Mouse (Mus musculus): ENCODE measurements at regions not wholly inside any gene's neighbourhood (a gene's known extent, or its start where the extent isn't known, plus 50 kb on each side); places are given as distances from the start of the nearest gene placed in this dataset.

- no peak for ATAC-seq (ENCODE audit: low FRiP score, low TSS enrichment)
- no peak overlapping the region for H3K27ac ChIP-seq (replicated peaks; ENCODE audit: low read depth, low read length)
- H3K4me1 ChIP-seq (ENCODE audit: control insufficient read depth, insufficient read depth, low read length): no peaks in the 10 kb centered on the region
- no peaks in the 10 kb centered on the region for H3K9me3 ChIP-seq (ENCODE audit: control insufficient read depth, low read length)
- 89% methylated on average over 1 of the region's 1 CpGs for WGBS
- H3K9ac ChIP-seq (replicated peaks; ENCODE audit: low read length): no peak overlapping the region
- H3K4me3 ChIP-seq (replicated peaks; ENCODE audit: low read depth, low read length): no peak overlapping the region
- H3K27me3 ChIP-seq (ENCODE audit: control insufficient read depth, insufficient read depth, low read length): no peaks in the 10 kb centered on the region
- H3K36me3 ChIP-seq (ENCODE audit: control insufficient read depth, insufficient read depth, low read length): no peaks in the 10 kb centered on the region
- no peak for DNase-seq
- H3K4me2 ChIP-seq (ENCODE audit: low read length): no peak overlapping the region
These were observed 435.2 kb upstream of the Mef2c start for GRCm38 (mm10) chr13:83068588-83068987.

- H3K4me2 ChIP-seq (ENCODE audit: low read length): no peak overlapping the region
- DNase-seq (no peak), ATAC-seq (ENCODE audit: low FRiP score, low TSS enrichment) (no peak)
These were observed 434.5 kb upstream of the Mef2c start for GRCm38 (mm10) chr13:83069293-83069692.

GRCm38 (mm10) chr13:83072073-83072472 lies 431.8 kb upstream of the Mef2c start:
- 74% methylated on average over 3 of the region's 3 CpGs for WGBS
- H3K9ac ChIP-seq (replicated peaks; ENCODE audit: low read length): no peak overlapping the region

More at GRCm38 (mm10) chr13:83069293-83069692, 434.5 kb upstream of the Mef2c start:
- no peak overlapping the region for H3K4me3 ChIP-seq (replicated peaks; ENCODE audit: low read depth, low read length)
- no peaks in the 10 kb centered on the region for H3K27me3 ChIP-seq (ENCODE audit: control insufficient read depth, insufficient read depth, low read length)
- H3K4me1 ChIP-seq (ENCODE audit: control insufficient read depth, insufficient read depth, low read length): no peaks in the 10 kb centered on the region
- no peaks in the 10 kb centered on the region for H3K9me3 ChIP-seq (ENCODE audit: control insufficient read depth, low read length)
- H3K36me3 ChIP-seq (ENCODE audit: control insufficient read depth, insufficient read depth, low read length): no peaks in the 10 kb centered on the region
- no peak overlapping the region for H3K9ac ChIP-seq (replicated peaks; ENCODE audit: low read length)
- H3K27ac ChIP-seq (replicated peaks; ENCODE audit: low read depth, low read length): no peak overlapping the region

DNA sequence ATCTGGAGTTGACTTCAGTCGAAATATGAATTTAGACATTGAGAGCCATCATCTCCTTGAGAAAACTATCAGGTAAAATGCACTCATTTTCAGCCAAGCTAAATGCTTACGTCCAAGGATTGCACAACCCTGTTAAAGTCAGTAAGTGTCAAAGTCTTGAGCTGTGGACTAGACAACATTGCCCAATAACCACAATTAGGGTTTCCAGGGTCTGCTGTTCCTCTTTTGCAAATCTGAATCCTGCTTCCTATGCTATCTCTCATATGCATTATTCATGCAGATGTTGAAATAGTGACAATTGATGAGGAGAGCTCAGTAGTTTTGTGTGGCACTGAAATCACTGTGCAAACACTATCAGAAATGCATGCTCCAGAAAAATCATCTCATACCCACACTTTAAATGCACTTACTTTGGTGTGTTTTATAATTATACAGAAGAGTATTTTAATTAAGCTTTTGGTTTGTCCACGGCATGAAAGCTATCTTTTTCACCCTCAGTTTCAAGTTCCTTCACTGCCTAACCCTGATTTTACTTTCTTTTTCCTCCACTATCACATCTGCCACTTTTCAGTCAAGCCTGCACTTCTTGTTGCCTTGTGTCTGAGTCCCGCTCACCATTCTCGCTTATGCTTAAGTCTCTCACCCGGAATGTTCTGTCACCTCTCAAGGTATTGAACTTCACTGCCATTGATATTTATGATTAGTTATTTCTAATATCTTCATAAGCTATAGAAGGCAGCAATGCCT lies 429.4 kb upstream of the Mef2c start:
- WGBS: 87% methylated on average over 6 of the region's 6 CpGs

More at GRCm38 (mm10) chr13:83072073-83072472, 431.8 kb upstream of the Mef2c start:
- H3K4me3 ChIP-seq (replicated peaks; ENCODE audit: low read depth, low read length): no peak overlapping the region
- no peaks in the 10 kb centered on the region for H3K9me3 ChIP-seq (ENCODE audit: control insufficient read depth, low read length)
- no peaks in the 10 kb centered on the region for H3K4me1 ChIP-seq (ENCODE audit: control insufficient read depth, insufficient read depth, low read length)
- H3K27me3 ChIP-seq (ENCODE audit: control insufficient read depth, insufficient read depth, low read length): no peaks in the 10 kb centered on the region
- DNase-seq (no peak), ATAC-seq (ENCODE audit: low FRiP score, low TSS enrichment) (no peak)
- H3K36me3 ChIP-seq (ENCODE audit: control insufficient read depth, insufficient read depth, low read length): no peaks in the 10 kb centered on the region
- H3K27ac ChIP-seq (replicated peaks; ENCODE audit: low read depth, low read length): no peak overlapping the region
- no peak overlapping the region for H3K4me2 ChIP-seq (ENCODE audit: low read length)

GRCm38 (mm10) chr13:83075320-83075877 lies 428.4 kb upstream of the Mef2c start:
- Histone ChIP-seq H3K9ac (replicated peaks; ENCODE audit: low read length) (no peak overlapping the region), H3K27ac (replicated peaks; ENCODE audit: low read depth, low read length) (no peak overlapping the region), H3K9me3 (ENCODE audit: control insufficient read depth, low read length) (no peaks in the 10 kb centered on the region), H3K4me3 (replicated peaks; ENCODE audit: low read depth, low read length) (no peak overlapping the region), H3K27me3 (ENCODE audit: control insufficient read depth, insufficient read depth, low read length) (no peaks in the 10 kb centered on the region), H3K36me3 (ENCODE audit: control insufficient read depth, insufficient read depth, low read length) (no peaks in the 10 kb centered on the region), H3K4me2 (ENCODE audit: low read length) (no peak overlapping the region), H3K4me1 (ENCODE audit: control insufficient read depth, insufficient read depth, low read length) (no peaks in the 10 kb centered on the region)
- no peak for ATAC-seq (ENCODE audit: low FRiP score, low TSS enrichment)
- WGBS: 69% methylated on average over 7 of the region's 7 CpGs
- no peak for DNase-seq

More for the DNA sequence above, 429.4 kb upstream of the Mef2c start:
- Histone ChIP-seq H3K36me3 (ENCODE audit: control insufficient read depth, insufficient read depth, low read length) (no peaks in the 10 kb centered on the region), H3K27ac (replicated peaks; ENCODE audit: low read depth, low read length) (no peak overlapping the region), H3K4me1 (ENCODE audit: control insufficient read depth, insufficient read depth, low read length) (no peaks in the 10 kb centered on the region), H3K4me3 (replicated peaks; ENCODE audit: low read depth, low read length) (no peak overlapping the region), H3K9me3 (ENCODE audit: control insufficient read depth, low read length) (no peaks in the 10 kb centered on the region), H3K9ac (replicated peaks; ENCODE audit: low read length) (no peak overlapping the region), H3K4me2 (ENCODE audit: low read length) (no peak overlapping the region), H3K27me3 (ENCODE audit: control insufficient read depth, insufficient read depth, low read length) (no peaks in the 10 kb centered on the region)
- ATAC-seq (ENCODE audit: low FRiP score, low TSS enrichment) (no peak), DNase-seq (no peak)

DNA sequence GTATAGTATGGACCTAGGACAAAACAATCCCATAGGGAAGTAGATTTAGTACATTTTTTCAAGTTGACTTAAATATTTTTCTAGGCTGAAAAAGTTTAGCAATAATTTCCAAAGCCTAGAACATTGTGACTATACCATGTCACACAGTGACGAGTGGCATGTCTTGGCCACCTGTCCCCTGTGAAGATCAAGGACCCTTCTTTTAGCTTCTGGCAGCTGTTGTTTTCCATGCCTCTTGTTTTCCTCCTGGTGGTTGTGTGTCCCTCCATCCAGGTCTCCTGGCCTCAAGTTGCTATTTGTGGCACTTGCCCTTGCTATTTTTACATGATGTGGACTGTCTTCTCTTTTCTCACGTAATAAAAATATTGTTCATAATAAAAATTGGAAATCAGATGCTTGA lies 427.2 kb upstream of the Mef2c start:
- H3K27ac ChIP-seq (replicated peaks; ENCODE audit: low read depth, low read length): no peak overlapping the region
- WGBS: 90% methylated on average over 2 of the region's 2 CpGs

DNA sequence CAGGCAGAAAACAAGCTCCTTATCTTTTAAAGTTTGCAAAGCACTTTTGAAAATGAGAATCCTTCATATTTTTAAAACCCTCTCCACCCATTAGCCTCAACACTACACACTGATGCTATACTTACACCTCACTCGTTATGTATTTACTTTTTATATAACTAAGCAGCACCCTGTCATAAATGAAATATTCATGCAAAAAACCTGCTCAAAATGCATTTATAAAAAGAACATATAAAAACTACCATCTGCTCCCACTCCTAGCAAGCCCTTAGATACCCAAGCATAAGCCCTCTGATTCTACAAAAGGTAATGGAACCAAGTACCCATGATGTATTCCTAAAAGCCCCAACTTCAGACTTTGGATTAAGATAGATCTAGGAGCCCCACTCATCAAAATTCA lies 426.7 kb upstream of the Mef2c start:
- 89% methylated on average over 1 of the region's 1 CpGs for WGBS
- Histone ChIP-seq H3K9me3 (ENCODE audit: control insufficient read depth, low read length) (no peaks in the 10 kb centered on the region), H3K4me3 (replicated peaks; ENCODE audit: low read depth, low read length) (no peak overlapping the region), H3K9ac (replicated peaks; ENCODE audit: low read length) (no peak overlapping the region), H3K36me3 (ENCODE audit: control insufficient read depth, insufficient read depth, low read length) (no peaks in the 10 kb centered on the region), H3K27ac (replicated peaks; ENCODE audit: low read depth, low read length) (no peak overlapping the region), H3K27me3 (ENCODE audit: control insufficient read depth, insufficient read depth, low read length) (no peaks in the 10 kb centered on the region), H3K4me1 (ENCODE audit: control insufficient read depth, insufficient read depth, low read length) (no peaks in the 10 kb centered on the region), H3K4me2 (ENCODE audit: low read length) (no peak overlapping the region)
- ATAC-seq (ENCODE audit: low FRiP score, low TSS enrichment) (no peak), DNase-seq (no peak)

More for the DNA sequence above, 427.2 kb upstream of the Mef2c start:
- ATAC-seq (ENCODE audit: low FRiP score, low TSS enrichment): no peak
- Histone ChIP-seq H3K36me3 (ENCODE audit: control insufficient read depth, insufficient read depth, low read length) (no peaks in the 10 kb centered on the region), H3K4me2 (ENCODE audit: low read length) (no peak overlapping the region), H3K4me3 (replicated peaks; ENCODE audit: low read depth, low read length) (no peak overlapping the region), H3K9ac (replicated peaks; ENCODE audit: low read length) (no peak overlapping the region), H3K4me1 (ENCODE audit: control insufficient read depth, insufficient read depth, low read length) (no peaks in the 10 kb centered on the region), H3K27me3 (ENCODE audit: control insufficient read depth, insufficient read depth, low read length) (no peaks in the 10 kb centered on the region), H3K9me3 (ENCODE audit: control insufficient read depth, low read length) (no peaks in the 10 kb centered on the region)
- DNase-seq: no peak

DNA sequence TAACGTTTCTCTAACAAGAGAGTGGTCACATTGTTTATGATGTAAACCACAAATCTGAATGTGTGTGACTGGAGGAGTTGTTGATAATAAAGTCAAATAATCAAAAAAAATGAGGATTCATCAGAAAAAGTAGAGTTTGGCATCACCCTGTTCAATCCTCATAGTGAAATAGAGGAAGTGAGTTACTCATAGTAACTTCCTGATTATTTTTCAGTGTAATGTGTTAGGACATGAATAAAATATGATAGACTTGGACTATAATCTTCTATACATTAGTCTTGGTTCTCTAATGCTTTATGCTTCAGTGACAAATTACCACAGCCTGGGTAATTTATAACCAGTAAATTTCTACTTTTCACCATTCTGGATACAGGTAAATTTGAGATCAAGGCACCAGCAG lies 424.5 kb upstream of the Mef2c start:
- no peaks in the 10 kb centered on the region for H3K27me3 ChIP-seq (ENCODE audit: control insufficient read depth, insufficient read depth, low read length)
- no peak for ATAC-seq (ENCODE audit: low FRiP score, low TSS enrichment)
- 84% methylated on average over 1 of the region's 1 CpGs for WGBS
- no peak overlapping the region for H3K4me2 ChIP-seq (ENCODE audit: low read length)
- no peaks in the 10 kb centered on the region for H3K4me1 ChIP-seq (ENCODE audit: control insufficient read depth, insufficient read depth, low read length)
- no peak for DNase-seq
- H3K36me3 ChIP-seq (ENCODE audit: control insufficient read depth, insufficient read depth, low read length): no peaks in the 10 kb centered on the region
- H3K9me3 ChIP-seq (ENCODE audit: control insufficient read depth, low read length): no peaks in the 10 kb centered on the region
- no peak overlapping the region for H3K27ac ChIP-seq (replicated peaks; ENCODE audit: low read depth, low read length)
- no peak overlapping the region for H3K4me3 ChIP-seq (replicated peaks; ENCODE audit: low read depth, low read length)
- H3K9ac ChIP-seq (replicated peaks; ENCODE audit: low read length): no peak overlapping the region

- 73% methylated on average over 3 of the region's 3 CpGs for whole genome bisulfite sequencing
- H3K27me3 ChIP-seq (ENCODE audit: control insufficient read depth, insufficient read depth, low read length): no peaks in the 10 kb centered on the region
- H3K36me3 ChIP-seq (ENCODE audit: control insufficient read depth, insufficient read depth, low read length): no peaks in the 10 kb centered on the region
- no peaks in the 10 kb centered on the region for H3K9me3 ChIP-seq (ENCODE audit: control insufficient read depth, low read length)
- ATAC-seq (ENCODE audit: low FRiP score, low TSS enrichment): no peak
- no peak overlapping the region for H3K27ac ChIP-seq (replicated peaks; ENCODE audit: low read depth, low read length)
- DNase-seq: no peak
- H3K4me3 ChIP-seq (replicated peaks; ENCODE audit: low read depth, low read length): no peak overlapping the region
- H3K4me2 ChIP-seq (ENCODE audit: low read length): no peak overlapping the region
- no peak overlapping the region for H3K9ac ChIP-seq (replicated peaks; ENCODE audit: low read length)
- H3K4me1 ChIP-seq (ENCODE audit: control insufficient read depth, insufficient read depth, low read length): no peaks in the 10 kb centered on the region
These were observed 418.9 kb upstream of the Mef2c start for GRCm38 (mm10) chr13:83084948-83085347.

Measured in midbrain, embryonic 14.5 days (tissue).